Comparison of ENCODE assay signal across 8 mouse cellular contexts in the genomic region with DNA sequence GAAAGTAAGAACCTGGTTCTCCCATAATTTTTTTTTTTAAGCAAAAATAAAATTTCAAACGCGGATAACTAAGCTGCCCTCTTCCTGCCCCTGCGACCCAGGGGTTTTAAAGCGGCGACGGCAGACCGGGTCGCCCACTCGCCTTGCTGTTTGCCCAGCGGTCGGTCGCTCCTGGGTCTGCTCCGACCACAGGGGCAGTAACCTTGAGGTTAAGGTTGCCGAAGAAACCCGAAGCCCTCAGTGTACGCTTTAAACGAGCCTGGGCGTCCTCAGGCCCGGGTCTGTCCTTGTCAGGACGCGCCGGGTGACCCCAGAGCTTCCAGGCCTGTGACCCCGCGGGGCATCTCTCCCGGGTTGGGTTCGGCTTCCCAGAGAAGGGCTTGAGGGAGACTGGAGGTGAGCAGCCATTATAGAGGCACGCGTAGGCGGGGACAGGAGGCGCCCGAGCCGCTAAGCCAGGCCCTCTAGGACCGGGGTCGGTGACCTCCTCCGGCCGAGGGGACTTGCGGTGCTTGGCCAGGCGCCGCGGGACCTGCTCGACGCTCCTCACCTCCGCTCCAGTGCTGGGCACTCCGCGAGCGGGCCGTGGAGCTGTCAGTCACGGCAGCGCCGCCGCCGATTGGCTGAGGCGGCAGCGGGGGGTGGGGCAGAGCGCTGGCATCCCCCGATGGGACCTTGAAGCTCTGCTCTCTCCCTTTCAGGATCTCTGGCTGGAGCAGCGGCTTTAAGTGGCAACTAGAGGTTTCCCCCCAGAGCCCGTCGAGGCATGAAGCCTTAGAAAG.
DNase-seq lines count a peak whose midpoint lies in the region; ATAC-seq and TF ChIP-seq lines count a peak whose summit lies in the region.

No protein-coding gene starts in this region.

- ATAC-seq in Patski = peak; percentile 91
- peak; percentile 95 for ATAC-seq in hindbrain, embryonic 12.5 days (ENCODE audit: low FRiP score)

- CTCF ChIA-PET in Patski (lab: Charles Lee) = interaction anchor here (1.1 kb wide), 1 partner anchor 15 kb away, joined by 5 read pairs; no protein-coding TSS in a partner anchor

- H3K27me3 ChIP-seq in Patski = no peaks in the 10 kb centered on the region
- H3K27me3 ChIP-seq in hindbrain, embryonic 12.5 days = no peaks in the 10 kb centered on the region

- H3K4me1 ChIP-seq in hindbrain, embryonic 12.5 days = peaks cover 32% of the 10 kb centered on the region

- peak overlapping the region; percentile 47 for H3K4me3 ChIP-seq in hindbrain, embryonic 12.5 days

- no peaks in the 10 kb centered on the region for H3K9me3 ChIP-seq in hindbrain, embryonic 12.5 days (replicated peaks)

- no peak for DNase-seq in Patski (ENCODE audit: low read depth, low spot score)
- DNase-seq in cerebellum, postnatal 10 days = peak; percentile 97
- DNase-seq in frontal cortex, postnatal 10 days (ENCODE audit: low spot score in 2 of 2) = peak; percentile 71 to 84
- peak; percentile 84 to 85 for DNase-seq in layer of hippocampus, postnatal 25 days (ENCODE audit: extremely low spot score in 1 of 2, low spot score in 1 of 2)
- peak; percentile 95 for DNase-seq in lung, postnatal 14 days
- DNase-seq in ovary, postnatal 36 days (ENCODE audit: low spot score) = peak; percentile 96
- DNase-seq in thymus, postnatal 14 days = peak; percentile 97

- under 1% methylated on average over 58 of the region's 59 CpGs for WGBS in hindbrain, embryonic 12.5 days

- in situ Hi-C loops in Patski (cut with MboI; ENCODE audit: low pct_unique_long_range_greater_than_20kb) = no loop called here

- H3K4me2 ChIP-seq in hindbrain, embryonic 12.5 days (replicated peaks) = peak overlapping the region; percentile 74

- H3K27ac ChIP-seq in hindbrain, embryonic 12.5 days = no peak overlapping the region

- no peak for TF ChIP-seq CTCF in Patski (IDR thresholded peaks at IDR 0.05)

- H3K36me3 ChIP-seq in hindbrain, embryonic 12.5 days = no peaks in the 10 kb centered on the region

- POLR2A ChIA-PET in Patski (lab: Charles Lee) = interaction anchor here (1.0 to 1.3 kb wide), 3 partner anchors 31 to 40 kb away, joined by 3 to 4 read pairs (median 3); no protein-coding TSS in a partner anchor

- H3K9ac ChIP-seq in hindbrain, embryonic 12.5 days = peak overlapping the region; percentile 54
